Comparison of ENCODE assay signal across 1 mouse cellular context in the genomic region with DNA sequence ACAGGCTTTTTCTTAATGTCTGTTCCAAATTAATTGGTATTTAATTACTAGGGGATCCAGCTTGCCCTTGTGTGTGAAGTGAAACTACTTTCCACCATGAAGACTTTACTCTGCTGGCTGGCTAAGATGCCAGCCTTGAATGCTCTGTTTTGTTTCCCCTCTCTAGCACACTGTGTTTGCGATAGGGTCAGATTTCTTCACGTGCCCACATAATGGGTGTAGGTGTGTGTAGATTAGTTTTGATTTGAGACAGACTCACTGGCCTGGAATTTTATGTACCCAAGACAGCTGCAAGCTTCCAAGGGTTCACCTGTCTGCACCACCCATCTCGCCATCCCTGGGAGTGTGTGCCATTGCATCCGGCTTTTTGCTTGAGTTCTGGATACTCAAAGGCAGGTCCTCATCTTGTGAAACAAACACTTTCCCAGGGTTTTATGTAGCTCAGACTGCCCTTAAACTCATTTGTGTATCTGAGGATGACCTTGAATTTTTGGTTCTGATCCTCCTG.
TF ChIP-seq lines count a peak whose summit lies in the region.

No protein-coding gene starts in this region.

TF ChIP-seq in CH12.LX, 34 proteins besides CTCF, POLR2A, EP300 and RAD21:
- TF ChIP-seq E2F4 (IDR thresholded peaks at IDR 0.05; ENCODE audit: insufficient replicate concordance, low read depth, low read length), result no peak
- TF ChIP-seq MEF2A (IDR thresholded peaks at IDR 0.05; ENCODE audit: borderline replicate concordance, low read depth, low read length), result no peak
- no peak for TF ChIP-seq ZC3H11A (IDR thresholded peaks at IDR 0.05; ENCODE audit: low read depth, low read length)
- TF ChIP-seq KAT2A (IDR thresholded peaks at IDR 0.05; ENCODE audit: insufficient replicate concordance, low read length), result no peak
- peak; percentile 24; the same call in 1 of the 2 replicates for TF ChIP-seq BHLHE40 (IDR thresholded peaks at IDR 0.05; ENCODE audit: low read depth, low read length)
